Mouse (Mus musculus) liver, embryonic 13.5 days (tissue): ENCODE measurements around the gene Lrp6. TPM values are rescaled to one million over a fixed set of nuclear protein-coding genes. Genes with fewer than 3 reads are reported as not detected.

Source experiments
- ATAC-seq: fragments of 200-750 bp; cut with Nextera tagmentation; 2 replicates; pipeline ENCODE4 v1.8.0; 2017; ENCODE audit warnings: low read depth, mild to moderate bottlenecking, moderate number of reproducible peaks, moderate library complexity
- DNase-seq: peaks from one replicate; pipeline ENCODE4 v3.0.0; 2022
- H3K27ac ChIP-seq: fragments of 300-500 bp; sonication (generic); 2 replicates; pipeline ENCODE4 v1.5.1; 2015; ENCODE audit warnings: moderate library complexity, mild to moderate bottlenecking, inconsistent platforms
- H3K27me3 ChIP-seq: fragments of 300-500 bp; sonication (generic); 2 replicates; pipeline ENCODE4 v1.6.1; 2015; ENCODE audit warnings: mild to moderate bottlenecking, inconsistent platforms
- H3K36me3 ChIP-seq: fragments of 300-500 bp; sonication (generic); 2 replicates; pipeline ENCODE4 v1.6.1; 2015; ENCODE audit warnings: mild to moderate bottlenecking, inconsistent platforms
- H3K4me1 ChIP-seq: fragments of 300-500 bp; sonication (generic); replicated peaks from 2 replicates; pipeline ENCODE4 v1.6.1; 2015; ENCODE audit warnings: inconsistent platforms
- H3K4me2 ChIP-seq: fragments of 300-500 bp; sonication (generic); 2 replicates; pipeline ENCODE4 v1.6.1; 2015; ENCODE audit warnings: inconsistent platforms, mild to moderate bottlenecking, moderate library complexity
- H3K4me3 ChIP-seq: fragments of 300-500 bp; sonication (generic); replicated peaks from 2 replicates; pipeline ENCODE4 v1.5.1; 2015; ENCODE audit warnings: mild to moderate bottlenecking, inconsistent platforms
- H3K9ac ChIP-seq: fragments of 300-500 bp; sonication (generic); 2 replicates; pipeline ENCODE4 v1.6.1; 2015; ENCODE audit warnings: mild to moderate bottlenecking, inconsistent platforms
- H3K9me3 ChIP-seq: fragments of 300-500 bp; sonication (generic); replicated peaks from 2 replicates; pipeline ENCODE4 v1.6.1; 2016; ENCODE audit warnings: inconsistent platforms
- WGBS: fragments of 180-500 bp; shearing (Covaris S2); methylation state at CpG from one replicate; pipeline ENCODE4 v1.1.7; 2015; ENCODE audit not compliant: insufficient replicate concordance; 5-methylcytosine and 5-hydroxymethylcytosine counted together
- polyA plus RNA-seq: library from polyadenylated mRNA; unstranded; fragments of >200 nt; fragmentation: Nextera tagmentation; extraction: Ambion mirVana; gene quantifications from 2 replicates; pipeline ENCODE4 v1.2.1, GENCODE M21; 2015

Gene Lrp6
- polyA plus RNA-seq, 1 experiment from 2014 or later: 6.8 TPM

GRCm38 (mm10) chr6:134433281-134433680 is 133.5 kb downstream of the Lrp6 start:
- H3K27me3 ChIP-seq: no peaks in the 10 kb centered on the region
- 71% methylated on average over 3 of the region's 3 CpGs for WGBS
- ATAC-seq (no peak), DNase-seq (no peak)
- no peak overlapping the region for H3K27ac ChIP-seq
- H3K4me1 ChIP-seq: peaks cover 9% of the 10 kb centered on the region; the same call in 1 of the 2 replicates
- H3K4me2 ChIP-seq: no peak overlapping the region
- H3K4me3 ChIP-seq: no peak overlapping the region
- H3K36me3 ChIP-seq: no peaks in the 10 kb centered on the region
- H3K9me3 ChIP-seq: no peaks in the 10 kb centered on the region
- no peak overlapping the region for H3K9ac ChIP-seq

- DNase-seq: no peak
These were observed 135.2 kb downstream of the Lrp6 start for GRCm38 (mm10) chr6:134431583-134431982.

DNA sequence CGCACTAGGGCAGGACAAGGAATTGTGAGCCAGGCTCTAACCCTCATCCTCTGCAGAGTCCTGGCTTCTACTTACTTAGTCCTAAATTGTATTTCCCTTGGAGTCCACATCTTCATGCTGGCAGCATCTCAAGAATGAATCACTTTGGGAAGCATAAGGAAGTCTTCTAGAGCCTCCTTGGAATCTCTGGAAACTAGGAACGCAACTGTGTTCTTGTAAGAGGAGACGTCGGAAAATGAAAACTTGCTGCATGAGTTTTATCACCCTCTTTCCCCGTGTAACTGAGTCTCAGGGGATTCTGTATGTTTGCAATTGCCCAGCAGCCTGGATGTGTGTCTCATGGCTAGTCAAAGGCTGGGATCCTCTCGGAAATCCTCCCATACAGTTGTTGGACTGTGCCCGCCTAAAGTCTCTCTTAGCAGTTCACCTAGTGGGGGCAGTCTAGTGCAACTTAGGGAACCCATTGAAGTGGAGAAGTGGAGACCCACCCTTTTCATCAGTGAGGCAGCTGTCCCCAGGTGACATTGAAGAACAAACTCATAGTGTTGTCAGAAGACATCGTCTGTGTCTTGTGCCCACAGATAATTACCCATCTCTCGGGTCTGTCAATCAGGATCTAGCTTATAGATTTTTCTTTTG is 136.5 kb downstream of the Lrp6 start:
- Histone ChIP-seq H3K4me3 (no peak overlapping the region), H3K36me3 (no peaks in the 10 kb centered on the region), H3K27me3 (no peaks in the 10 kb centered on the region), H3K4me1 (0 out of 2 replicates have a peak, but pooled peaks cover 3% of the 10 kb centered on the region), H3K4me2 (no peak overlapping the region), H3K27ac (no peak overlapping the region), H3K9ac (no peak overlapping the region), H3K9me3 (no peaks in the 10 kb centered on the region)
- DNase-seq: no peak
- 63% methylated on average over 9 of the region's 9 CpGs for WGBS
- no peak for ATAC-seq

More at GRCm38 (mm10) chr6:134431583-134431982, 135.2 kb downstream of the Lrp6 start:
- WGBS: 54% methylated on average over 4 of the region's 4 CpGs
- no peak overlapping the region for H3K9ac ChIP-seq
- 0 out of 2 replicates have a peak, but pooled peaks cover 3% of the 10 kb centered on the region for H3K4me1 ChIP-seq
- no peak overlapping the region for H3K4me3 ChIP-seq
- H3K27me3 ChIP-seq: no peaks in the 10 kb centered on the region
- H3K27ac ChIP-seq: no peak overlapping the region
- no peaks in the 10 kb centered on the region for H3K36me3 ChIP-seq
- H3K9me3 ChIP-seq: no peaks in the 10 kb centered on the region
- no peak overlapping the region for H3K4me2 ChIP-seq
- ATAC-seq: no peak

GRCm38 (mm10) chr6:134428455-134428854 is 138.3 kb downstream of the Lrp6 start:
- Histone ChIP-seq H3K27ac (no peak overlapping the region), H3K27me3 (no peaks in the 10 kb centered on the region), H3K4me1 (0 out of 2 replicates have a peak, but pooled peaks cover 3% of the 10 kb centered on the region), H3K36me3 (no peaks in the 10 kb centered on the region), H3K9ac (no peak overlapping the region), H3K4me2 (no peak overlapping the region), H3K9me3 (no peaks in the 10 kb centered on the region), H3K4me3 (no peak overlapping the region)
- WGBS: 67% methylated on average over 5 of the region's 5 CpGs
- no peak for DNase-seq
- ATAC-seq: no peak

DNA sequence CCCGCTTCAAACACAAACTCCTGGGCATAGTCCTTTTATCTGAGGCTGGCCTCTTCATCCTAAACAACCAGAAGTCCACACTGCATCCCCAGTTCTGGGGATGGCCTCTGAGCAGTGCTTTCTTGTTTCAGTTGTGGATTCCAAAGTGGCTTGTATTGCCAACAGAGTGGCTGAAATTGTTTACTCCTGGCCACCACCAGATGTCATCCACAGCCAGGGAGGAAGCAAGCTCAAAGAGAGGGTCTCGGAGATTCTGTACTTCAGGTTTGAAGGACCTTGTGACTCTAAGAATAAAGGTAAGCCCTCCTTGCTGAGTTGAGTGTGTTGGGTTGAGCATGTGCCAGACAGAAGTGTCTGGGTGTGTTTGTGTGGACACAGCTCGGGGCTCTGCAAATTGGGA is 139.6 kb downstream of the Lrp6 start:
- DNase-seq: no peak
- no peaks in the 10 kb centered on the region for H3K27me3 ChIP-seq

GRCm38 (mm10) chr6:134425216-134425717 is 141.5 kb downstream of the Lrp6 start:
- no peaks in the 10 kb centered on the region for H3K27me3 ChIP-seq
- no peak overlapping the region for H3K9ac ChIP-seq
- ATAC-seq: peak; percentile 57
- no peak overlapping the region for H3K27ac ChIP-seq
- no peaks in the 10 kb centered on the region for H3K4me1 ChIP-seq
- no peak overlapping the region for H3K4me3 ChIP-seq
- peak; percentile 10 for DNase-seq
- 24% methylated on average over 11 of the region's 11 CpGs for WGBS
- no peaks in the 10 kb centered on the region for H3K9me3 ChIP-seq
- H3K36me3 ChIP-seq: no peaks in the 10 kb centered on the region
- no peak overlapping the region for H3K4me2 ChIP-seq

More for the DNA sequence above, 139.6 kb downstream of the Lrp6 start:
- Histone ChIP-seq H3K27ac (no peak overlapping the region), H3K36me3 (no peaks in the 10 kb centered on the region), H3K4me1 (no peaks in the 10 kb centered on the region), H3K4me3 (no peak overlapping the region), H3K9me3 (no peaks in the 10 kb centered on the region), H3K9ac (no peak overlapping the region), H3K4me2 (no peak overlapping the region)
- 72% methylated on average over 3 of the region's 3 CpGs for WGBS
- no peak for ATAC-seq

- H3K27ac ChIP-seq: no peak overlapping the region
- no peak overlapping the region for H3K4me3 ChIP-seq
- no peak for ATAC-seq
- no peaks in the 10 kb centered on the region for H3K27me3 ChIP-seq
- H3K4me2 ChIP-seq: no peak overlapping the region
- WGBS: 71% methylated on average over 6 of the region's 6 CpGs
- H3K9ac ChIP-seq: no peak overlapping the region
- H3K9me3 ChIP-seq: no peaks in the 10 kb centered on the region
- H3K36me3 ChIP-seq: no peaks in the 10 kb centered on the region
- H3K4me1 ChIP-seq: no peaks in the 10 kb centered on the region
- no peak for DNase-seq
These were observed 144.8 kb downstream of the Lrp6 start for GRCm38 (mm10) chr6:134421921-134422320.

DNA sequence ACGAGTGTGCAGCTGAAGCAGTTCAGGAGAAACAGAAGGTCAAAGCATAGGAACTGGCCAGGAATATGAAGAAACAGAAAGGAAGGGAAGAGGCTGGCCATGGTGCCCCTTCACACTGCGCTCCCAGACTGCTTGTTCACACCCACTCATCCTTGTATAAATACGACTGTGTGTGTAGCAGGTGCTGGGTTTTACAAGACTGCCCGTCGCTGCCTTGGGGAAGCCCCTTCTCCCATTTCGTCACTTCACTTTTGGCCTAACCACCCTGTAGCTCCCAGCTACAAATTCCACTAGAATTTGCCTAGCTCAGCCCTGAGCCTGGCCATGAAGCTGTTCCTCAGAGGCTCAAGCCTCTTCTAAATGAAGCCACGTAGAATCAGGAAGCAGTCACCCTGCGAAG is 146.4 kb downstream of the Lrp6 start:
- Histone ChIP-seq H3K4me3 (no peak overlapping the region), H3K9ac (no peak overlapping the region), H3K9me3 (no peaks in the 10 kb centered on the region), H3K36me3 (no peaks in the 10 kb centered on the region), H3K4me2 (no peak overlapping the region), H3K27ac (no peak overlapping the region), H3K27me3 (no peaks in the 10 kb centered on the region), H3K4me1 (no peaks in the 10 kb centered on the region)
- DNase-seq (no peak), ATAC-seq (no peak)
- 61% methylated on average over 8 of the region's 8 CpGs for WGBS

DNA sequence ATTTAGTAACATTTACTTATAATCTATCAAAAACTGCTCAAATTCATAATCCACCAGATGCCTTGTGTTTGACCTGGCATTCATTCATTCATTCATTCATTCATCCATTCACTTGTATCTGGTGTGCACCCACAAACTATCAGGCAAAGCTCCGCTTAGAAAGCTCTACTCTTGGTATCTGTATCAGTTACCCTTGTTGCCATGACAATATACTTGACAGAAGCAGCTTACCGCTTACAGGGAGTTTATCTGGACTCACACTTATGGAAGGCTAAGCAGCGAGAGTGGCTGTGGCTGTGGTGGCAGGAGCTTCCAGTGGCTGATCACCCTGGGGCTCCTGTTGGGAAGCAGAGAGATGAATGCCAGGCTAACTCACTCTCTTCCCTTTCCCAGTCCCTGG is 148.9 kb downstream of the Lrp6 start:
- H3K9me3 ChIP-seq: no peaks in the 10 kb centered on the region
- H3K4me2 ChIP-seq: no peak overlapping the region
- DNase-seq: no peak
- H3K4me1 ChIP-seq: no peaks in the 10 kb centered on the region; the same call in 1 of the 2 replicates
- ATAC-seq: no peak
- 28% methylated on average over 3 of the region's 3 CpGs for WGBS
- H3K27ac ChIP-seq: no peak overlapping the region
- H3K4me3 ChIP-seq: no peak overlapping the region
- H3K36me3 ChIP-seq: no peaks in the 10 kb centered on the region
- H3K27me3 ChIP-seq: 0 out of 2 replicates have a peak, but pooled peaks cover 4% of the 10 kb centered on the region
- H3K9ac ChIP-seq: no peak overlapping the region

GRCm38 (mm10) chr6:134416556-134417105 is 150.1 kb downstream of the Lrp6 start:
- DNase-seq: no peak
- Histone ChIP-seq H3K4me1 (no peaks in the 10 kb centered on the region; the same call in 1 of the 2 replicates), H3K9me3 (no peaks in the 10 kb centered on the region), H3K27ac (no peak overlapping the region), H3K36me3 (no peaks in the 10 kb centered on the region), H3K27me3 (0 out of 2 replicates have a peak, but pooled peaks cover 4% of the 10 kb centered on the region), H3K9ac (no peak overlapping the region), H3K4me2 (no peak overlapping the region), H3K4me3 (no peak overlapping the region)
- no peak for ATAC-seq
- 56% methylated on average over 3 of the region's 3 CpGs for WGBS

GRCm38 (mm10) chr6:134414532-134414883 is 152.3 kb downstream of the Lrp6 start:
- Histone ChIP-seq H3K4me3 (no peak overlapping the region), H3K27ac (no peak overlapping the region), H3K27me3 (0 out of 2 replicates have a peak, but pooled peaks cover 4% of the 10 kb centered on the region), H3K4me1 (no peaks in the 10 kb centered on the region; the same call in 1 of the 2 replicates), H3K9ac (no peak overlapping the region), H3K9me3 (no peaks in the 10 kb centered on the region), H3K36me3 (no peaks in the 10 kb centered on the region), H3K4me2 (peak overlapping the region; percentile 32)
- DNase-seq: no peak
- WGBS: 57% methylated on average over 4 of the region's 4 CpGs
- ATAC-seq: no peak
